Mouse (Mus musculus): Measurements from ENCODE around the gene Prpf19. TPM values are rescaled to one million over a fixed set of nuclear protein-coding genes. Genes with fewer than 3 reads are reported as not detected.

Prpf19 gene
- polyA plus RNA-seq, 1 experiment, result 146 TPM

GRCm38 (mm10) chr19:10892201-10892600 is 2.8 kb upstream of the Prpf19 start:
- H3K4me3 ChIP-seq (ENCODE audit: extremely low read depth, insufficient read depth, insufficient read length), result no peak overlapping the region
- no peak overlapping the region for H3K27ac ChIP-seq (ENCODE audit: insufficient read depth, low read length)
- DNase-seq (ENCODE audit: low read depth in 1 of 2, low spot score in 2 of 2), result no peak
- H3K36me3 ChIP-seq (ENCODE audit: control insufficient read depth, insufficient read depth, low read length), result no peaks in the 10 kb centered on the region
- WGBS, result 90% methylated on average over 3 of the region's 3 CpGs
- TF ChIP-seq POLR2A (IDR thresholded peaks at IDR 0.05; ENCODE audit: low read depth, low read length), result no peak
- TF ChIP-seq CTCF (IDR thresholded peaks at IDR 0.05; ENCODE audit: extremely low read depth, insufficient read depth, insufficient read length, insufficient replicate concordance), result no peak
- no peaks in the 10 kb centered on the region for H3K27me3 ChIP-seq (ENCODE audit: control insufficient read depth, insufficient read depth, low read length)
- peaks cover 3% of the 10 kb centered on the region for H3K4me1 ChIP-seq (ENCODE audit: control insufficient read depth, insufficient read depth, insufficient read length)

- peaks cover 3% of the 10 kb centered on the region for H3K4me1 ChIP-seq (ENCODE audit: control insufficient read depth, insufficient read depth, insufficient read length)
- no peak for DNase-seq (ENCODE audit: low read depth in 1 of 2, low spot score in 2 of 2)
- H3K4me3 ChIP-seq (ENCODE audit: extremely low read depth, insufficient read depth, insufficient read length), result peak overlapping the region; percentile 97
- peak overlapping the region; percentile 87 for H3K27ac ChIP-seq (ENCODE audit: insufficient read depth, low read length)
- WGBS, result 1% methylated on average over 16 of the region's 16 CpGs
- no peak for TF ChIP-seq CTCF (IDR thresholded peaks at IDR 0.05; ENCODE audit: extremely low read depth, insufficient read depth, insufficient read length, insufficient replicate concordance)
- TF ChIP-seq POLR2A (IDR thresholded peaks at IDR 0.05; ENCODE audit: low read depth, low read length), result no peak
- H3K36me3 ChIP-seq (ENCODE audit: control insufficient read depth, insufficient read depth, low read length), result peaks cover 18% of the 10 kb centered on the region
- H3K27me3 ChIP-seq (ENCODE audit: control insufficient read depth, insufficient read depth, low read length), result no peaks in the 10 kb centered on the region
Measured at GRCm38 (mm10) chr19:10895708-10896107, 677 bp downstream of the Prpf19 start.

DNA sequence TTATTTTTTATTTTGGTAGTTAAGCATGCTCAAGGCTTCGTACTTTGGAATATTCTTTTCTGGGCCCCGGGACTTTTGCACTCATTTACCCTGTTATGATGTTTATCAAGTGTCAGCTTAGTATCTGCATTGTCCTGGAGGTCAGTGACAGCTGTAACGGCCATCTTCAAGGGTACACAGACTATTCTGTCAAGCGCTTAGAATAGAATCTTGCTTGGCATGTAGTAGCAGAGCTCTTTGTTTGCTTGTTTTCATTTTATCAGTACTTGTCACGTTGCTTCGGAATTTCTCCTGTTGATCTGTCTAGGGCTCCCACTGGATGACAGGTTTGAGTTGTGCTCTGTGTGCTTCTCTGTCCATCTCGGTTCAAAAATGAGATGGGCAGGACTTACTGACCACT is 1.8 kb downstream of the Prpf19 start:
- DNase-seq (ENCODE audit: low read depth in 1 of 2, low spot score in 2 of 2), result no peak
- H3K27ac ChIP-seq (ENCODE audit: insufficient read depth, low read length), result no peak overlapping the region
- TF ChIP-seq CTCF (IDR thresholded peaks at IDR 0.05; ENCODE audit: extremely low read depth, insufficient read depth, insufficient read length, insufficient replicate concordance) (no peak), POLR2A (IDR thresholded peaks at IDR 0.05; ENCODE audit: low read depth, low read length) (no peak)
- no peak overlapping the region for H3K4me3 ChIP-seq (ENCODE audit: extremely low read depth, insufficient read depth, insufficient read length)
- H3K4me1 ChIP-seq (ENCODE audit: control insufficient read depth, insufficient read depth, insufficient read length), result peaks cover 3% of the 10 kb centered on the region
- H3K36me3 ChIP-seq (ENCODE audit: control insufficient read depth, insufficient read depth, low read length), result peaks cover 23% of the 10 kb centered on the region
- H3K27me3 ChIP-seq (ENCODE audit: control insufficient read depth, insufficient read depth, low read length), result no peaks in the 10 kb centered on the region
- WGBS, result 86% methylated on average over 7 of the region's 7 CpGs

DNA sequence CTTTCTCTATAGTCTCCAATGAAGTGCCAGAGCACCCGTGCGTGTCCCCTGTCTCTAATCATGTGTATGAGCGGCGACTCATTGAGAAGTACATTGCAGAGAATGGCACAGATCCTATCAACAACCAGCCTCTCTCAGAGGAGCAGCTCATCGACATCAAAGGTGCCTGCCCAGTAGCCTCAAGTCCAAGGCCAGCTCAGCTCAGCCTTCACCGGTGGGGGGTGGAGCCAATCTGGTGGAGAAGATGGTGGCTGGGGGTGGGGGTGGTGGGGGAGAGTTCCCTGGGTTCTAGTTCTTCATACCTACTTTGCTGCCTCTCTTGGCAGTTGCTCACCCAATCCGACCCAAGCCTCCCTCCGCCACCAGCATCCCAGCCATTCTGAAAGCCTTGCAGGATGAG is 2.5 kb downstream of the Prpf19 start:
- peaks cover 29% of the 10 kb centered on the region for H3K36me3 ChIP-seq (ENCODE audit: control insufficient read depth, insufficient read depth, low read length)
- no peak for DNase-seq (ENCODE audit: low read depth in 1 of 2, low spot score in 2 of 2)
- TF ChIP-seq CTCF (IDR thresholded peaks at IDR 0.05; ENCODE audit: extremely low read depth, insufficient read depth, insufficient read length, insufficient replicate concordance), result no peak
- no peak for TF ChIP-seq POLR2A (IDR thresholded peaks at IDR 0.05; ENCODE audit: low read depth, low read length)
- no peaks in the 10 kb centered on the region for H3K27me3 ChIP-seq (ENCODE audit: control insufficient read depth, insufficient read depth, low read length)
- no peak overlapping the region for H3K27ac ChIP-seq (ENCODE audit: insufficient read depth, low read length)
- no peak overlapping the region for H3K4me3 ChIP-seq (ENCODE audit: extremely low read depth, insufficient read depth, insufficient read length)
- peaks cover 3% of the 10 kb centered on the region for H3K4me1 ChIP-seq (ENCODE audit: control insufficient read depth, insufficient read depth, insufficient read length)
- 85% methylated on average over 8 of the region's 8 CpGs for WGBS

GRCm38 (mm10) chr19:10900315-10900714 is 5.3 kb downstream of the Prpf19 start:
- peaks cover 3% of the 10 kb centered on the region for H3K4me1 ChIP-seq (ENCODE audit: control insufficient read depth, insufficient read depth, insufficient read length)
- no peaks in the 10 kb centered on the region for H3K27me3 ChIP-seq (ENCODE audit: control insufficient read depth, insufficient read depth, low read length)
- H3K4me3 ChIP-seq (ENCODE audit: extremely low read depth, insufficient read depth, insufficient read length), result no peak overlapping the region
- 88% methylated on average over 6 of the region's 6 CpGs for whole genome bisulfite sequencing
- DNase-seq (ENCODE audit: low read depth in 1 of 2, low spot score in 2 of 2), result no peak
- H3K27ac ChIP-seq (ENCODE audit: insufficient read depth, low read length), result no peak overlapping the region
- peaks cover 45% of the 10 kb centered on the region for H3K36me3 ChIP-seq (ENCODE audit: control insufficient read depth, insufficient read depth, low read length)
- no peak for TF ChIP-seq POLR2A (IDR thresholded peaks at IDR 0.05; ENCODE audit: low read depth, low read length)
- TF ChIP-seq CTCF (IDR thresholded peaks at IDR 0.05; ENCODE audit: extremely low read depth, insufficient read depth, insufficient read length, insufficient replicate concordance), result no peak

DNA sequence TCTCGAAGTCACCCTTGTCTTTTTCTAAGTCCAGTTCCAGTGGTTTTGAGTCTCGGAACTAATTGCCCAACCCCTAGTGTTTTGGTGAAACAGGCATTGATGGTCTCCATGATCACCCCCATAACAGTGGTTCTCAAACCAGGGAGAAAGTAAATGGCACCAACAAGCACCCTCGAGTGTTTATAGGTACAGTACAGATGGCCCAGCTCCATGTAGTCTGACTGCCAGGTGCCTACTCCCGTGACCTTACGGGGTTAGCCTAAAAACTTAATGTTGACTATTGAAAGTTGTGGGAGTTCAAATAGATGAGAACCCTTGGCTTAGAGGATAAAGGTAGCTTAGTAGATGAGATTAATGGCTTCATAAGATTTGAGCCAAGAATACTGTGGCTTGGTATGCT is 6.0 kb downstream of the Prpf19 start:
- peaks cover 47% of the 10 kb centered on the region for H3K36me3 ChIP-seq (ENCODE audit: control insufficient read depth, insufficient read depth, low read length)
- H3K4me1 ChIP-seq (ENCODE audit: control insufficient read depth, insufficient read depth, insufficient read length), result no peaks in the 10 kb centered on the region
- no peak for TF ChIP-seq CTCF (IDR thresholded peaks at IDR 0.05; ENCODE audit: extremely low read depth, insufficient read depth, insufficient read length, insufficient replicate concordance)
- TF ChIP-seq POLR2A (IDR thresholded peaks at IDR 0.05; ENCODE audit: low read depth, low read length), result no peak
- no peak for DNase-seq (ENCODE audit: low read depth in 1 of 2, low spot score in 2 of 2)
- 95% methylated on average over 5 of the region's 5 CpGs for WGBS
- H3K27me3 ChIP-seq (ENCODE audit: control insufficient read depth, insufficient read depth, low read length), result no peaks in the 10 kb centered on the region
- no peak overlapping the region for H3K27ac ChIP-seq (ENCODE audit: insufficient read depth, low read length)
- H3K4me3 ChIP-seq (ENCODE audit: extremely low read depth, insufficient read depth, insufficient read length), result no peak overlapping the region

DNA sequence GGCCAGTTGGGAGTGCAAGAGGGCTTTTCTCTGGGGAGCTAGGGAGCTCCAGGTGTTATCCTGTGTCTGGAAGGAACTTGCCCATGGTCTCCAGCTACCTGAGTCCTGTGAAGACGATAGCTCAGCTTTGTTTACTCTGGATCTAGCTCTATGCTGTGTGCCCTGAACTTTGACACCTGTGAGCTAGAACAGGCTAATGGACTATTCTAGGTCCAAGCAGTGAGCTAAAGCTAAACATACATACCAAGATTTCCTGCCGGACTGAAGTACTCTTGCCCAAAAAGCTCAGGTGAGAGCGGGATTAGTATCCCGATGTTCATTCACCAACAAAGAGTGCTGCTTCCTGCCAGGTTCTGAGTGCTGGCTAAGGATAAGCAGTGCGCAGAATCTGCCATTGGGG is 9.5 kb downstream of the Prpf19 start:
- no peaks in the 10 kb centered on the region for H3K4me1 ChIP-seq (ENCODE audit: control insufficient read depth, insufficient read depth, insufficient read length)
- no peak overlapping the region for H3K27ac ChIP-seq (ENCODE audit: insufficient read depth, low read length)
- no peak overlapping the region for H3K4me3 ChIP-seq (ENCODE audit: extremely low read depth, insufficient read depth, insufficient read length)
- peaks cover 39% of the 10 kb centered on the region for H3K36me3 ChIP-seq (ENCODE audit: control insufficient read depth, insufficient read depth, low read length)
- DNase-seq (ENCODE audit: low read depth in 1 of 2, low spot score in 2 of 2), result no peak
- no peaks in the 10 kb centered on the region for H3K27me3 ChIP-seq (ENCODE audit: control insufficient read depth, insufficient read depth, low read length)
- no peak for TF ChIP-seq POLR2A (IDR thresholded peaks at IDR 0.05; ENCODE audit: low read depth, low read length)
- no peak for TF ChIP-seq CTCF (IDR thresholded peaks at IDR 0.05; ENCODE audit: extremely low read depth, insufficient read depth, insufficient read length, insufficient replicate concordance)
- WGBS, result 93% methylated on average over 5 of the region's 5 CpGs

Measured in spleen, adult 2 months (tissue).